Mouse (Mus musculus) liver, embryonic 15.5 days (tissue): ENCODE results near the gene Cep55. TPM values are rescaled to one million over a fixed set of nuclear protein-coding genes. Genes with fewer than 3 reads are reported as not detected.

ENCODE experiments used
- ATAC-seq: fragments of 200-750 bp; cut with Nextera tagmentation; 2 replicates; pipeline ENCODE4 v1.8.0; 2017; ENCODE audit warnings: moderate number of reproducible peaks, mild to moderate bottlenecking, moderate library complexity; ENCODE audit not compliant: insufficient read depth
- H3K27ac ChIP-seq: fragments of 300-500 bp; sonication (generic); replicated peaks from 2 replicates; pipeline ENCODE4 v1.5.1; 2015; ENCODE audit warnings: mild to moderate bottlenecking, inconsistent platforms
- H3K27me3 ChIP-seq: fragments of 300-500 bp; sonication (generic); 2 replicates; pipeline ENCODE4 v1.6.1; 2015; ENCODE audit warnings: mild to moderate bottlenecking, inconsistent platforms
- H3K36me3 ChIP-seq: fragments of 300-500 bp; sonication (generic); replicated peaks from 2 replicates; pipeline ENCODE4 v1.6.1; 2015; ENCODE audit warnings: moderate library complexity, mild to moderate bottlenecking, inconsistent platforms
- H3K4me1 ChIP-seq: fragments of 300-500 bp; sonication (generic); replicated peaks from 2 replicates; pipeline ENCODE4 v1.6.1; 2015; ENCODE audit warnings: inconsistent platforms
- H3K4me2 ChIP-seq: fragments of 300-500 bp; sonication (generic); 2 replicates; pipeline ENCODE4 v1.6.1; 2015; ENCODE audit warnings: moderate library complexity, mild to moderate bottlenecking, inconsistent platforms
- H3K4me3 ChIP-seq: fragments of 300-500 bp; sonication (generic); replicated peaks from 2 replicates; pipeline ENCODE4 v1.5.1; 2015; ENCODE audit warnings: mild to moderate bottlenecking, inconsistent platforms
- H3K9ac ChIP-seq: fragments of 300-500 bp; sonication (generic); 2 replicates; pipeline ENCODE4 v1.6.1; 2015; ENCODE audit warnings: moderate library complexity, mild to moderate bottlenecking, inconsistent platforms
- H3K9me3 ChIP-seq: fragments of 300-500 bp; sonication (generic); replicated peaks from 2 replicates; pipeline ENCODE4 v1.6.1; 2016; ENCODE audit warnings: inconsistent platforms
- WGBS: fragments of 180-500 bp; shearing (Covaris S2); methylation state at CpG from one replicate; pipeline ENCODE4 v1.1.7; 2015; ENCODE audit warnings: mixed read lengths; ENCODE audit not compliant: insufficient replicate concordance; 5-methylcytosine and 5-hydroxymethylcytosine counted together
- polyA plus RNA-seq: library from polyadenylated mRNA; unstranded; fragments of >200 nt; fragmentation: Nextera tagmentation; extraction: Ambion mirVana; gene quantifications from 2 replicates; pipeline ENCODE4 v1.2.1, GENCODE M21; 2015

Gene Cep55
- polyA plus RNA-seq, 1 experiment from 2014 or later, result 5.3 TPM

GRCm38 (mm10) chr19:38076251-38076650 lies 21.4 kb downstream of the Cep55 start:
- H3K9me3 ChIP-seq, result no peaks in the 10 kb centered on the region
- no peaks in the 10 kb centered on the region for H3K27me3 ChIP-seq
- 76% methylated on average over 2 of the region's 2 CpGs for WGBS
- ATAC-seq, result no peak
- no peak overlapping the region for H3K4me2 ChIP-seq
- no peak overlapping the region for H3K9ac ChIP-seq
- H3K27ac ChIP-seq, result no peak overlapping the region
- no peaks in the 10 kb centered on the region for H3K4me1 ChIP-seq
- no peak overlapping the region for H3K4me3 ChIP-seq
- H3K36me3 ChIP-seq, result peaks cover 13% of the 10 kb centered on the region; the same call in 1 of the 2 replicates

GRCm38 (mm10) chr19:38077851-38078540 lies 23.2 kb downstream of the Cep55 start:
- peaks cover 9% of the 10 kb centered on the region; the same call in 1 of the 2 replicates for H3K36me3 ChIP-seq
- 52% methylated on average over 3 of the region's 3 CpGs for WGBS
- H3K4me2 ChIP-seq, result no peak overlapping the region
- no peaks in the 10 kb centered on the region for H3K4me1 ChIP-seq
- no peak overlapping the region for H3K9ac ChIP-seq
- no peak overlapping the region for H3K27ac ChIP-seq
- no peaks in the 10 kb centered on the region for H3K27me3 ChIP-seq
- no peaks in the 10 kb centered on the region for H3K9me3 ChIP-seq
- H3K4me3 ChIP-seq, result no peak overlapping the region
- no peak for ATAC-seq

GRCm38 (mm10) chr19:38081361-38081760 lies 26.6 kb downstream of the Cep55 start:
- Histone ChIP-seq H3K9me3 (no peaks in the 10 kb centered on the region), H3K4me1 (no peaks in the 10 kb centered on the region), H3K4me2 (no peak overlapping the region), H3K9ac (no peak overlapping the region), H3K27me3 (no peaks in the 10 kb centered on the region), H3K36me3 (no peaks in the 10 kb centered on the region), H3K4me3 (no peak overlapping the region), H3K27ac (no peak overlapping the region)
- WGBS, result 42% methylated on average over 3 of the region's 3 CpGs
- no peak for ATAC-seq

GRCm38 (mm10) chr19:38082931-38083525 lies 28.2 kb downstream of the Cep55 start:
- ATAC-seq, result no peak
- Histone ChIP-seq H3K9me3 (no peaks in the 10 kb centered on the region), H3K9ac (no peak overlapping the region), H3K4me3 (no peak overlapping the region), H3K27me3 (no peaks in the 10 kb centered on the region), H3K4me1 (no peaks in the 10 kb centered on the region; the same call in 1 of the 2 replicates), H3K27ac (no peak overlapping the region), H3K4me2 (no peak overlapping the region), H3K36me3 (no peaks in the 10 kb centered on the region)
- WGBS, result 43% methylated on average over 5 of the region's 5 CpGs

- Histone ChIP-seq H3K9me3 (no peaks in the 10 kb centered on the region), H3K27me3 (no peaks in the 10 kb centered on the region), H3K4me2 (no peak overlapping the region), H3K27ac (no peak overlapping the region), H3K9ac (no peak overlapping the region), H3K4me1 (no peaks in the 10 kb centered on the region; the same call in 1 of the 2 replicates), H3K4me3 (no peak overlapping the region), H3K36me3 (no peaks in the 10 kb centered on the region)
- ATAC-seq, result no peak
- WGBS, result 57% methylated on average over 4 of the region's 4 CpGs
Measured at GRCm38 (mm10) chr19:38085841-38086240, 31.0 kb downstream of the Cep55 start.

GRCm38 (mm10) chr19:38086948-38087551 lies 32.2 kb downstream of the Cep55 start:
- no peak overlapping the region for H3K27ac ChIP-seq

GRCm38 (mm10) chr19:38089358-38089757 lies 34.5 kb downstream of the Cep55 start:
- Histone ChIP-seq H3K36me3 (no peaks in the 10 kb centered on the region), H3K4me2 (no peak overlapping the region), H3K27ac (no peak overlapping the region), H3K4me3 (no peak overlapping the region), H3K9me3 (no peaks in the 10 kb centered on the region), H3K27me3 (no peaks in the 10 kb centered on the region), H3K9ac (no peak overlapping the region), H3K4me1 (no peaks in the 10 kb centered on the region; the same call in 1 of the 2 replicates)
- ATAC-seq, result no peak
- WGBS, result 55% methylated on average over 8 of the region's 8 CpGs

More at GRCm38 (mm10) chr19:38086948-38087551, 32.2 kb downstream of the Cep55 start:
- no peak overlapping the region for H3K4me2 ChIP-seq
- H3K4me1 ChIP-seq, result no peaks in the 10 kb centered on the region; the same call in 1 of the 2 replicates
- no peak overlapping the region for H3K9ac ChIP-seq
- peak; percentile 56 for ATAC-seq
- H3K4me3 ChIP-seq, result no peak overlapping the region
- no peaks in the 10 kb centered on the region for H3K36me3 ChIP-seq
- H3K27me3 ChIP-seq, result no peaks in the 10 kb centered on the region
- no peaks in the 10 kb centered on the region for H3K9me3 ChIP-seq
- WGBS, result 40% methylated on average over 11 of the region's 11 CpGs

GRCm38 (mm10) chr19:38091512-38091985 lies 36.7 kb downstream of the Cep55 start:
- H3K27me3 ChIP-seq, result peaks cover 13% of the 10 kb centered on the region
- no peaks in the 10 kb centered on the region for H3K9me3 ChIP-seq
- H3K4me2 ChIP-seq, result no peak overlapping the region
- WGBS, result 27% methylated on average over 4 of the region's 4 CpGs
- ATAC-seq, result no peak
- no peak overlapping the region for H3K9ac ChIP-seq
- H3K4me3 ChIP-seq, result no peak overlapping the region
- no peaks in the 10 kb centered on the region; the same call in 1 of the 2 replicates for H3K4me1 ChIP-seq
- H3K27ac ChIP-seq, result no peak overlapping the region
- H3K36me3 ChIP-seq, result no peaks in the 10 kb centered on the region

- H3K9me3 ChIP-seq, result no peaks in the 10 kb centered on the region
- 12% methylated on average over 4 of the region's 4 CpGs for WGBS
- H3K9ac ChIP-seq, result no peak overlapping the region
- H3K27ac ChIP-seq, result no peak overlapping the region
- H3K4me3 ChIP-seq, result no peak overlapping the region
- peaks cover 4% of the 10 kb centered on the region; the same call in 1 of the 2 replicates for H3K4me1 ChIP-seq
- ATAC-seq, result no peak
- H3K36me3 ChIP-seq, result no peaks in the 10 kb centered on the region
- peaks cover 41% of the 10 kb centered on the region for H3K27me3 ChIP-seq
- H3K4me2 ChIP-seq, result no peak overlapping the region
Measured at GRCm38 (mm10) chr19:38096231-38096630, 41.4 kb downstream of the Cep55 start.

- 1% methylated on average over 76 of the region's 77 CpGs for WGBS
- H3K4me1 ChIP-seq, result peaks cover 4% of the 10 kb centered on the region; the same call in 1 of the 2 replicates
- H3K9ac ChIP-seq, result no peak within 1 kb of the TSS
- no peaks in the 10 kb centered on the region for H3K9me3 ChIP-seq
- peak within 1 kb of the TSS; percentile 54 for H3K4me2 ChIP-seq
- H3K27ac ChIP-seq, result no peak within 1 kb of the TSS
- no peaks in the 10 kb centered on the region for H3K36me3 ChIP-seq
- peak within 1 kb of the TSS; percentile 29 for H3K4me3 ChIP-seq
- ATAC-seq, result no peak
- H3K27me3 ChIP-seq, result peaks cover 41% of the 10 kb centered on the region
Measured at GRCm38 (mm10) chr19:38096858-38097758, 42.3 kb downstream of the Cep55 start, which contains the start of gene Ffar4. Gene Ffar4, plus strand, starts transcription at chr19:38097071.
